Mouse (Mus musculus) right cerebral cortex, adult 18-20 months (tissue): ENCODE measurements around the gene Dio2.
A peak's percentile ranks its signal among the peaks of the same experiment; 100 is the strongest.

Experiments
- DNase-seq: peaks from one replicate; pipeline ENCODE4 v3.0.0; 2022; ENCODE audit warnings: mixed read lengths

Dio2 gene

GRCm38 (mm10) chr12:90738388-90739223 is at the start of gene Dio2:
TSS of gene Dio2 (minus strand) at chr12:90738438.
- peak; percentile 18 for DNase-seq

GRCm38 (mm10) chr12:90781438-90781837 is 43.2 kb upstream of the Dio2 start:
- DNase-seq: no peak

GRCm38 (mm10) chr12:90744752-90745151 is 6.5 kb upstream of the Dio2 start:
- no peak for DNase-seq

- DNase-seq: peak; percentile 41
Measured at GRCm38 (mm10) chr12:90743633-90744032, 5.4 kb upstream of the Dio2 start.

GRCm38 (mm10) chr12:90740468-90740867 is 2.2 kb upstream of the Dio2 start:
- peak; percentile 75 for DNase-seq

- DNase-seq: peak; percentile 19
Measured at GRCm38 (mm10) chr12:90737932-90738331, 306 bp downstream of the Dio2 start.

GRCm38 (mm10) chr12:90735447-90735846 is 2.8 kb downstream of the Dio2 start:
- no peak for DNase-seq

GRCm38 (mm10) chr12:90734503-90734902 is 3.7 kb downstream of the Dio2 start:
- DNase-seq: no peak

- DNase-seq: no peak
Measured at GRCm38 (mm10) chr12:90733721-90734120, 4.5 kb downstream of the Dio2 start.

- peak; percentile 33 for DNase-seq
Measured at GRCm38 (mm10) chr12:90729648-90730047, 8.6 kb downstream of the Dio2 start.

GRCm38 (mm10) chr12:90725107-90725506 is 13.1 kb downstream of the Dio2 start:
- DNase-seq: no peak

GRCm38 (mm10) chr12:90724644-90725043 is 13.6 kb downstream of the Dio2 start:
- DNase-seq: no peak

GRCm38 (mm10) chr12:90694135-90694534 is 44.1 kb downstream of the Dio2 start:
- no peak for DNase-seq
